Mouse (Mus musculus) myocyte (in vitro differentiated cells): ENCODE measurements around the gene Ptx4.

Source experiments
- CEBPB ChIP-seq: IDR thresholded peaks from 2 replicates; pipeline ENCODE4 v1.6.1; 2011; ENCODE audit warnings: mild to moderate bottlenecking, moderate library complexity; ENCODE audit not compliant: poor library complexity, insufficient read depth, severe bottlenecking
- E2F4 ChIP-seq: IDR thresholded peaks from one replicate; pipeline ENCODE4 v1.6.1; 2011; ENCODE audit warnings: mild to moderate bottlenecking, control low read depth, moderate library complexity; ENCODE audit not compliant: insufficient read depth
- MAX ChIP-seq: IDR thresholded peaks from one replicate; pipeline ENCODE4 v1.6.1; 2011; ENCODE audit warnings: low read depth, mild to moderate bottlenecking, control low read depth
- MYOD1 ChIP-seq, 3 experiments: IDR thresholded peaks; one replicate each; pipeline ENCODE4 v1.6.1; 2011; ENCODE audit warnings: control low read depth in 2 of 3, low read depth in 2 of 3, mild to moderate bottlenecking in 2 of 3, moderate library complexity in 1 of 3; ENCODE audit not compliant: insufficient read length in 2 of 3, control insufficient read depth in 1 of 3
- MYOG ChIP-seq, 3 experiments: IDR thresholded peaks; one replicate each; pipeline ENCODE4 v1.6.1; 2011; ENCODE audit warnings: control low read depth in 2 of 3, low read depth in 2 of 3, mild to moderate bottlenecking in 2 of 3; ENCODE audit not compliant: insufficient read length in 2 of 3, control insufficient read depth in 1 of 3, insufficient read depth in 1 of 3
- POLR2A ChIP-seq: IDR thresholded peaks from one replicate; pipeline ENCODE4 v1.6.1; 2011; ENCODE audit warnings: low read depth, mild to moderate bottlenecking, control low read depth, moderate library complexity; ENCODE audit not compliant: insufficient read length
- POLR2AphosphoS2 ChIP-seq: IDR thresholded peaks from one replicate; pipeline ENCODE4 v1.6.1; 2011; ENCODE audit warnings: low read depth, control low read depth; ENCODE audit not compliant: insufficient read length
- TCF12 ChIP-seq: IDR thresholded peaks from one replicate; pipeline ENCODE4 v1.6.1; 2011; ENCODE audit warnings: mild to moderate bottlenecking, control low read depth; ENCODE audit not compliant: poor library complexity, insufficient read depth, severe bottlenecking
- TCF3 ChIP-seq: IDR thresholded peaks from one replicate; pipeline ENCODE4 v1.6.1; 2011; ENCODE audit warnings: low read depth, control low read depth; ENCODE audit not compliant: insufficient read length
- USF1 ChIP-seq: IDR thresholded peaks from one replicate; pipeline ENCODE4 v1.6.1; 2011; ENCODE audit warnings: low read depth, mild to moderate bottlenecking, control low read depth, moderate library complexity

GRCm38 (mm10) chr17:25163387-25163786 is 42.8 kb downstream of the Ptx4 start:
- no peak for TF ChIP-seq TCF3
- no peak for TF ChIP-seq MAX
- no peak for TF ChIP-seq E2F4
- TF ChIP-seq POLR2A, result no peak
- no peak for TF ChIP-seq TCF12
- peak; percentile 69 for TF ChIP-seq POLR2AphosphoS2
- TF ChIP-seq MYOG (IDR thresholded peaks at IDR 0.05; ENCODE audit: control insufficient read depth in 1 of 3, insufficient read depth in 1 of 3, insufficient read length in 2 of 3, low read depth in 2 of 3), result no peak
- no peak for TF ChIP-seq MYOD1 (IDR thresholded peaks at IDR 0.05; ENCODE audit: control insufficient read depth in 1 of 3, insufficient read length in 2 of 3, low read depth in 2 of 3)
- TF ChIP-seq USF1, result no peak
- TF ChIP-seq CEBPB, result no peak
